ENCODE assay signal across 11 mouse cellular contexts in the genomic region with DNA sequence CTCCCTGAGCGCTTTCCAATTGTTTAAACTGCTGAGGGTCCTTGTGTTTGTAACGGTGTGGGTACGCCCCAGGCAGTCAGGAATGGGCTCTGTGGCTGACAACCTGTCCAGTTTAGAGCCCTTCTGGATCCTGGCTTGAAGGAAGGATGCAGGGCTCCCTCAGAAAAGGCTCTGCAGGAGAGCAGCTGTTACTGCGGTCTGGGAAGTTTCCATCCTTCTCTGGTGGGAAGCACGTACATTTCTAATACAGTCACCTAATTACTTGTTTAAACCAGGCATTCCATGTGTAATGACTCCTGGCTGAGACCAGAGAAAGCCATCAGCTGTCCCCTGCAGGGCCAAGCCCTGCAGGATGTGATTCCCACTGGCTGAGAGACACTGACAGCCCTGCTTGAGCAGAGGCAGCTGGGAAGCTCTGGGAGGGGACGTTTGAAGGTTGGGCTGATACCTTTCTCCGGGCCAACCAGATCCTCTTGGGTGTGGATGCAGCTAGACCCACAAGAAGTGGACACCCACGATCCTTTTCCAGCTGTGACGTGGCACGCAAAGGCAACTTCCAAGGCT. TPM values are rescaled to one million over a fixed set of nuclear protein-coding genes. Genes with fewer than 3 reads are reported as not detected.
DNase-seq lines count a peak whose midpoint lies in the region; ATAC-seq and TF ChIP-seq lines count a peak whose summit lies in the region.
"Had no signal": no experiment of that assay in that cellular context is flagged by ENCODE, and none has a peak within 500 bp of the region (broad histone marks: within the 10 kb centered on the region; RNA-seq: fewer than 3 reads in every experiment).

No protein-coding gene starts in this region.

- no peaks in the 10 kb centered on the region for H3K27me3 ChIP-seq in intestine, embryonic 14.5 days (replicated peaks; ENCODE audit: control insufficient read depth, insufficient read depth, low read length)
- no peaks in the 10 kb centered on the region for H3K27me3 ChIP-seq in intestine, postnatal 0 days (replicated peaks; ENCODE audit: control insufficient read depth, insufficient read depth, low read length)
- no peaks in the 10 kb centered on the region for H3K27me3 ChIP-seq in ES-Bruce4 (ENCODE audit: control insufficient read depth, insufficient read depth, low read length, poor library complexity, severe bottlenecking)
- peaks cover 79% of the 10 kb centered on the region for H3K27me3 ChIP-seq in embryonic facial prominence, embryonic 13.5 days
- H3K27me3 ChIP-seq in midbrain, embryonic 15.5 days (replicated peaks), result no peaks in the 10 kb centered on the region
- no peaks in the 10 kb centered on the region for H3K27me3 ChIP-seq in liver, postnatal 0 days (ENCODE audit: insufficient read depth, low read length)

- no peak for DNase-seq in intestine, embryonic 14.5 days (ENCODE audit: low spot score)
- no peak for DNase-seq in thymus, postnatal 0 days (ENCODE audit: low spot score)
- no peak for DNase-seq in embryo, embryonic 9.5 days (ENCODE audit: extremely low spot score)
- no peak for DNase-seq in liver, postnatal 0 days
- DNase-seq: kidney, postnatal 36 days; thymus, postnatal 36 days had no signal

- no peak for TF ChIP-seq POLR2A in ES-Bruce4 (IDR thresholded peaks at IDR 0.05; ENCODE audit: insufficient read depth, low read length)

- no peak overlapping the region for H3K4me2 ChIP-seq in intestine, embryonic 14.5 days (ENCODE audit: low read length)
- H3K4me2 ChIP-seq in intestine, postnatal 0 days (replicated peaks; ENCODE audit: low read depth), result no peak overlapping the region
- H3K4me2 ChIP-seq in embryonic facial prominence, embryonic 13.5 days, result peak overlapping the region; percentile 11
- no peak overlapping the region for H3K4me2 ChIP-seq in midbrain, embryonic 15.5 days
- H3K4me2 ChIP-seq in liver, postnatal 0 days (ENCODE audit: low read depth, low read length), result no peak overlapping the region

- TF ChIP-seq CTCF in intestine, postnatal 0 days (IDR thresholded peaks at IDR 0.05; ENCODE audit: low read depth), result no peak
- no peak for TF ChIP-seq CTCF in ES-Bruce4 (IDR thresholded peaks at IDR 0.05; ENCODE audit: low read depth, low read length)
- TF ChIP-seq CTCF in liver, postnatal 0 days (IDR thresholded peaks at IDR 0.05; ENCODE audit: low read depth), result no peak

- H3K27ac ChIP-seq in intestine, embryonic 14.5 days (ENCODE audit: low read depth), result no peak overlapping the region
- no peak overlapping the region for H3K27ac ChIP-seq in intestine, postnatal 0 days (ENCODE audit: low read depth, low read length)
- no peak overlapping the region for H3K27ac ChIP-seq in ES-Bruce4 (ENCODE audit: insufficient read depth, low read length)
- no peak overlapping the region for H3K27ac ChIP-seq in embryonic facial prominence, embryonic 13.5 days
- H3K27ac ChIP-seq in midbrain, embryonic 15.5 days, result peak overlapping the region; percentile 58
- H3K27ac ChIP-seq in liver, postnatal 0 days (ENCODE audit: low read depth), result no peak overlapping the region

- no peaks in the 10 kb centered on the region for H3K9me3 ChIP-seq in intestine, embryonic 14.5 days (ENCODE audit: control insufficient read depth, low read length)
- no peaks in the 10 kb centered on the region for H3K9me3 ChIP-seq in intestine, postnatal 0 days (ENCODE audit: control insufficient read depth)
- no peaks in the 10 kb centered on the region for H3K9me3 ChIP-seq in ES-Bruce4 (replicated peaks; ENCODE audit: control insufficient read depth, insufficient read depth, low read length, poor library complexity, severe bottlenecking)
- no peaks in the 10 kb centered on the region for H3K9me3 ChIP-seq in embryonic facial prominence, embryonic 13.5 days
- no peaks in the 10 kb centered on the region for H3K9me3 ChIP-seq in midbrain, embryonic 15.5 days
- no peaks in the 10 kb centered on the region for H3K9me3 ChIP-seq in liver, postnatal 0 days (ENCODE audit: low read length)

- 0 out of 2 replicates have a peak, but pooled peaks have one; percentile 52 for TF ChIP-seq EP300 in ES-Bruce4 (IDR thresholded peaks at IDR 0.05; ENCODE audit: insufficient read depth, low read depth, low read length)
- no peak for TF ChIP-seq EP300 in liver, postnatal 0 days (IDR thresholded peaks at IDR 0.05; ENCODE audit: low read depth)

- WGBS in intestine, embryonic 14.5 days, result 20% methylated on average over 10 of the region's 10 CpGs
- WGBS in intestine, postnatal 0 days, result 17% methylated on average over 10 of the region's 10 CpGs
- WGBS in embryonic facial prominence, embryonic 13.5 days, result 14% methylated on average over 10 of the region's 10 CpGs
- WGBS in midbrain, embryonic 15.5 days, result 22% methylated on average over 10 of the region's 10 CpGs
- 30% methylated on average over 10 of the region's 10 CpGs for WGBS in liver, postnatal 0 days (ENCODE audit: insufficient replicate concordance)

- H3K4me3 ChIP-seq in intestine, embryonic 14.5 days (ENCODE audit: low read depth, low read length), result no peak overlapping the region
- H3K4me3 ChIP-seq in intestine, postnatal 0 days (ENCODE audit: low read depth, low read length), result no peak overlapping the region
- H3K4me3 ChIP-seq in ES-Bruce4 (ENCODE audit: low read depth, low read length), result no peak overlapping the region
- no peak overlapping the region for H3K4me3 ChIP-seq in embryonic facial prominence, embryonic 13.5 days
- H3K4me3 ChIP-seq in midbrain, embryonic 15.5 days, result no peak overlapping the region
- H3K4me3 ChIP-seq in liver, postnatal 0 days (ENCODE audit: low read depth, low read length), result no peak overlapping the region
- H3K4me3 ChIP-seq: erythroblast, embryonic 14.5 days had no signal

- H3K36me3 ChIP-seq in intestine, embryonic 14.5 days (ENCODE audit: control insufficient read depth, insufficient read depth, low read length), result no peaks in the 10 kb centered on the region
- no peaks in the 10 kb centered on the region for H3K36me3 ChIP-seq in intestine, postnatal 0 days (ENCODE audit: control insufficient read depth, insufficient read depth)
- H3K36me3 ChIP-seq in ES-Bruce4 (ENCODE audit: control insufficient read depth, insufficient read depth, low read length, poor library complexity, severe bottlenecking), result no peaks in the 10 kb centered on the region
- H3K36me3 ChIP-seq in embryonic facial prominence, embryonic 13.5 days, result no peaks in the 10 kb centered on the region
- no peaks in the 10 kb centered on the region for H3K36me3 ChIP-seq in midbrain, embryonic 15.5 days (replicated peaks)
- no peaks in the 10 kb centered on the region for H3K36me3 ChIP-seq in liver, postnatal 0 days (replicated peaks; ENCODE audit: insufficient read depth, low read length)

- 0 out of 2 replicates have a peak, but pooled peaks have one; percentile 42 for ATAC-seq in intestine, embryonic 14.5 days (replicated peaks; ENCODE audit: low FRiP score, low TSS enrichment, low read depth)
- ATAC-seq in intestine, postnatal 0 days, result no peak
- no peak for ATAC-seq in embryonic facial prominence, embryonic 13.5 days (ENCODE audit: insufficient number of reproducible peaks, insufficient read depth, low FRiP score, low TSS enrichment, low read depth)
- ATAC-seq in midbrain, embryonic 15.5 days (replicated peaks), result no peak
- no peak for ATAC-seq in liver, postnatal 0 days

- no peaks in the 10 kb centered on the region for H3K4me1 ChIP-seq in intestine, embryonic 14.5 days (replicated peaks; ENCODE audit: control insufficient read depth, insufficient read depth, low read length)
- no peaks in the 10 kb centered on the region for H3K4me1 ChIP-seq in intestine, postnatal 0 days (replicated peaks; ENCODE audit: control insufficient read depth, insufficient read depth, low read length)
- H3K4me1 ChIP-seq in ES-Bruce4 (ENCODE audit: control insufficient read depth, insufficient read depth, low read length), result peaks cover 3% of the 10 kb centered on the region
- peaks cover 31% of the 10 kb centered on the region for H3K4me1 ChIP-seq in embryonic facial prominence, embryonic 13.5 days
- peaks cover 56% of the 10 kb centered on the region for H3K4me1 ChIP-seq in midbrain, embryonic 15.5 days
- H3K4me1 ChIP-seq in liver, postnatal 0 days (ENCODE audit: insufficient read depth), result no peaks in the 10 kb centered on the region

- no peak overlapping the region for H3K9ac ChIP-seq in intestine, embryonic 14.5 days (ENCODE audit: low read length)
- no peak overlapping the region for H3K9ac ChIP-seq in intestine, postnatal 0 days (ENCODE audit: low read depth, low read length)
- no peak overlapping the region for H3K9ac ChIP-seq in ES-Bruce4 (ENCODE audit: low read depth, poor library complexity, severe bottlenecking)
- no peak overlapping the region for H3K9ac ChIP-seq in embryonic facial prominence, embryonic 13.5 days
- no peak overlapping the region for H3K9ac ChIP-seq in midbrain, embryonic 15.5 days
- H3K9ac ChIP-seq in liver, postnatal 0 days (replicated peaks), result no peak overlapping the region

RNA-seq across cellular contexts. Expression of a gene that starts 38.1 kb away (rescaled TPM):
- polyA plus RNA-seq in intestine, embryonic 14.5 days (2014; fragmentation: Nextera tagmentation; extraction: Ambion mirVana), result 4.4 and 4.9 TPM in 2 replicates
- 2.3 and 2.4 TPM in 2 replicates for polyA plus RNA-seq in intestine, postnatal 0 days (2015; fragmentation: Nextera tagmentation; extraction: Ambion mirVana)
- 0.18 and 0.37 TPM in 2 replicates for polyA plus RNA-seq in ES-Bruce4 (2011; ENCODE audit: insufficient read depth, insufficient read length, low read depth, missing spikeins)
- polyA plus RNA-seq in embryonic facial prominence, embryonic 13.5 days (2015; fragmentation: Nextera tagmentation; extraction: Ambion mirVana), result 3.8 and 4.4 TPM in 2 replicates
- polyA plus RNA-seq in midbrain, embryonic 15.5 days (2015; fragmentation: Nextera tagmentation; extraction: Ambion mirVana), result 56.8 and 60.2 TPM in 2 replicates
- polyA plus RNA-seq in thymus, postnatal 0 days (2015; fragmentation: Nextera tagmentation; extraction: Ambion mirVana), result 0.15 and 0.16 TPM in 2 replicates
- polyA plus RNA-seq in liver, postnatal 0 days (2015; fragmentation: Nextera tagmentation; extraction: Ambion mirVana), result 0.05 TPM in 1 of 2 replicates, not detected in the other
- polyA plus RNA-seq: erythroblast, embryonic 14.5 days had no signal
